Mouse (Mus musculus) intestine, embryonic 14.5 days (tissue): ENCODE results near the gene Gabrr1. TPM values are rescaled to one million over a fixed set of nuclear protein-coding genes. Genes with fewer than 3 reads are reported as not detected.

Experiments
- ATAC-seq: fragments of 200-750 bp; cut with Nextera tagmentation; replicated peaks from 2 replicates; pipeline ENCODE4 v1.8.0; 2017; ENCODE audit warnings: low read depth, moderate number of reproducible peaks, moderate TSS enrichment, moderate library complexity; ENCODE audit not compliant: low FRiP score, low TSS enrichment
- DNase-seq: peaks from one replicate; pipeline ENCODE4 v3.0.0-alpha.2; 2018; ENCODE audit warnings: low spot score
- H3K27ac ChIP-seq: fragments of 300-500 bp; sonication (generic); 2 replicates; pipeline ENCODE4 v1.5.1; 2014; ENCODE audit warnings: low read depth, mild to moderate bottlenecking, control low read depth
- H3K27me3 ChIP-seq: fragments of 300-500 bp; sonication (generic); replicated peaks from 2 replicates; pipeline ENCODE4 v1.6.1; 2014; ENCODE audit warnings: low read length, control low read depth; ENCODE audit not compliant: control insufficient read depth, insufficient read depth
- H3K36me3 ChIP-seq: fragments of 300-500 bp; sonication (generic); 2 replicates; pipeline ENCODE4 v1.6.1; 2014; ENCODE audit warnings: low read length, control low read depth; ENCODE audit not compliant: control insufficient read depth, insufficient read depth
- H3K4me1 ChIP-seq: fragments of 300-500 bp; sonication (generic); replicated peaks from 2 replicates; pipeline ENCODE4 v1.6.1; 2014; ENCODE audit warnings: low read length, control low read depth, mixed read lengths; ENCODE audit not compliant: control insufficient read depth, insufficient read depth
- H3K4me2 ChIP-seq: fragments of 300-500 bp; sonication (generic); 2 replicates; pipeline ENCODE4 v1.6.1; 2014; ENCODE audit warnings: low read length
- H3K4me3 ChIP-seq: fragments of 300-500 bp; sonication (generic); 2 replicates; pipeline ENCODE4 v1.5.1; 2014; ENCODE audit warnings: low read depth, low read length, control low read depth, mixed read lengths
- H3K9ac ChIP-seq: fragments of 300-500 bp; sonication (generic); 2 replicates; pipeline ENCODE4 v1.6.1; 2014; ENCODE audit warnings: mild to moderate bottlenecking, low read length
- H3K9me3 ChIP-seq: fragments of 300-500 bp; sonication (generic); 2 replicates; pipeline ENCODE4 v1.6.1; 2016; ENCODE audit warnings: low read length, control low read depth; ENCODE audit not compliant: control insufficient read depth
- WGBS: fragments of 180-500 bp; shearing (Covaris S2); extraction: QIAGEN DNeasy Blood & Tissue Kit; methylation state at CpG from one replicate; pipeline ENCODE4 v1.1.7; 2014; 5-methylcytosine and 5-hydroxymethylcytosine counted together
- polyA plus RNA-seq: library from polyadenylated mRNA; unstranded; fragments of >200 nt; fragmentation: Nextera tagmentation; extraction: Ambion mirVana; gene quantifications from 2 replicates; pipeline ENCODE4 v1.2.1, GENCODE M21; 2014

The Gabrr1 gene
- polyA plus RNA-seq, 1 experiment from 2014 or later, result not detected

- Histone ChIP-seq H3K36me3 (no peaks in the 10 kb centered on the region), H3K9me3 (no peaks in the 10 kb centered on the region), H3K27ac (no peak overlapping the region), H3K4me1 (no peaks in the 10 kb centered on the region), H3K9ac (no peak overlapping the region), H3K4me2 (no peak overlapping the region), H3K4me3 (no peak overlapping the region), H3K27me3 (no peaks in the 10 kb centered on the region)
- DNase-seq (no peak), ATAC-seq (no peak)
- WGBS, result 51% methylated on average over 10 of the region's 10 CpGs
Observed at GRCm38 (mm10) chr4:33125409-33126084, 6.8 kb upstream of the Gabrr1 start.

- Histone ChIP-seq H3K27me3 (no peaks in the 10 kb centered on the region), H3K27ac (no peak overlapping the region), H3K9ac (no peak overlapping the region), H3K4me3 (no peak overlapping the region), H3K36me3 (no peaks in the 10 kb centered on the region), H3K4me1 (no peaks in the 10 kb centered on the region), H3K9me3 (no peaks in the 10 kb centered on the region), H3K4me2 (peak overlapping the region; percentile 28; the same call in 1 of the 2 replicates)
- ATAC-seq (no peak), DNase-seq (no peak)
- 36% methylated on average over 20 of the region's 20 CpGs for WGBS
Observed at GRCm38 (mm10) chr4:33146679-33147291, 14.5 kb downstream of the Gabrr1 start.

- Histone ChIP-seq H3K9ac (no peak overlapping the region), H3K36me3 (no peaks in the 10 kb centered on the region), H3K4me3 (no peak overlapping the region), H3K4me2 (no peak overlapping the region), H3K9me3 (no peaks in the 10 kb centered on the region), H3K27me3 (no peaks in the 10 kb centered on the region), H3K4me1 (no peaks in the 10 kb centered on the region), H3K27ac (no peak overlapping the region)
- peak; percentile 66 for DNase-seq
- no peak for ATAC-seq
- WGBS, result 15% methylated on average over 2 of the region's 2 CpGs
Observed at GRCm38 (mm10) chr4:33147825-33148224, 15.5 kb downstream of the Gabrr1 start.

- ATAC-seq, result no peak
- DNase-seq, result no peak
- WGBS, result 62% methylated on average over 7 of the region's 7 CpGs
Observed at GRCm38 (mm10) chr4:33149150-33149549, 16.8 kb downstream of the Gabrr1 start.

GRCm38 (mm10) chr4:33152087-33153038 is 20.0 kb downstream of the Gabrr1 start:
- WGBS, result 83% methylated on average over 26 of the region's 26 CpGs
- ATAC-seq (no peak), DNase-seq (no peak)
- H3K27ac ChIP-seq, result no peak overlapping the region
- no peaks in the 10 kb centered on the region for H3K36me3 ChIP-seq
- no peaks in the 10 kb centered on the region for H3K4me1 ChIP-seq
- no peak overlapping the region for H3K4me2 ChIP-seq
- no peak overlapping the region for H3K9ac ChIP-seq
- no peaks in the 10 kb centered on the region for H3K27me3 ChIP-seq
- H3K4me3 ChIP-seq, result no peak overlapping the region
- H3K9me3 ChIP-seq, result no peaks in the 10 kb centered on the region

More at GRCm38 (mm10) chr4:33149150-33149549, 16.8 kb downstream of the Gabrr1 start:
- Histone ChIP-seq H3K27me3 (no peaks in the 10 kb centered on the region), H3K9me3 (no peaks in the 10 kb centered on the region), H3K9ac (no peak overlapping the region), H3K4me2 (no peak overlapping the region), H3K27ac (no peak overlapping the region), H3K4me3 (no peak overlapping the region), H3K36me3 (no peaks in the 10 kb centered on the region), H3K4me1 (no peaks in the 10 kb centered on the region)

GRCm38 (mm10) chr4:33183477-33183876 is 51.2 kb downstream of the Gabrr1 start:
- Histone ChIP-seq H3K9me3 (no peaks in the 10 kb centered on the region), H3K4me3 (no peak overlapping the region), H3K27me3 (no peaks in the 10 kb centered on the region), H3K36me3 (no peaks in the 10 kb centered on the region), H3K4me1 (0 out of 2 replicates have a peak, but pooled peaks cover 5% of the 10 kb centered on the region), H3K4me2 (no peak overlapping the region), H3K9ac (no peak overlapping the region), H3K27ac (no peak overlapping the region)
- ATAC-seq (no peak), DNase-seq (no peak)
- WGBS, result 78% methylated on average over 5 of the region's 5 CpGs

- H3K4me1 ChIP-seq, result 0 out of 2 replicates have a peak, but pooled peaks cover 8% of the 10 kb centered on the region
- H3K4me3 ChIP-seq, result peak overlapping the region; percentile 52
- DNase-seq, result peak; percentile 72
- WGBS, result 11% methylated on average over 9 of the region's 9 CpGs
- H3K27me3 ChIP-seq, result no peaks in the 10 kb centered on the region
- ATAC-seq, result 0 out of 2 replicates have a peak, but pooled peaks have one; percentile 21
- H3K36me3 ChIP-seq, result no peaks in the 10 kb centered on the region
- no peaks in the 10 kb centered on the region for H3K9me3 ChIP-seq
- no peak overlapping the region for H3K27ac ChIP-seq
- no peak overlapping the region for H3K9ac ChIP-seq
- peak overlapping the region; percentile 96 for H3K4me2 ChIP-seq
Observed at GRCm38 (mm10) chr4:33188164-33188563, 55.8 kb downstream of the Gabrr1 start.
